Mouse (Mus musculus) lung, postnatal 0 days (tissue): ENCODE measurements at regions not wholly inside any gene's neighbourhood (a gene's known extent, or its start where the extent isn't known, plus 50 kb on each side); places are given as distances from the start of the nearest gene placed in this dataset.

Experiments used
- ATAC-seq: fragments of 200-750 bp; cut with Nextera tagmentation; 2 replicates; pipeline ENCODE4 v1.8.0; 2017; ENCODE audit warnings: moderate library complexity
- DNase-seq: peaks from one replicate; pipeline ENCODE4 v3.0.0-alpha.2; 2016; ENCODE audit warnings: low spot score
- H3K27ac ChIP-seq: fragments of 300-500 bp; sonication (generic); 2 replicates; pipeline ENCODE4 v1.5.1; 2014; ENCODE audit warnings: antibody characterized with exemption, mild to moderate bottlenecking, low read length, mixed read lengths
- H3K27me3 ChIP-seq: fragments of 300-500 bp; sonication (generic); replicated peaks from 2 replicates; pipeline ENCODE4 v1.6.1; 2014; ENCODE audit warnings: low read length, mixed read lengths; ENCODE audit not compliant: insufficient read depth
- H3K36me3 ChIP-seq: fragments of 300-500 bp; sonication (generic); 2 replicates; pipeline ENCODE4 v1.6.1; 2014; ENCODE audit warnings: low read length, mixed read lengths; ENCODE audit not compliant: insufficient read depth
- H3K4me1 ChIP-seq: fragments of 300-500 bp; sonication (generic); 2 replicates; pipeline ENCODE4 v1.6.1; 2014; ENCODE audit warnings: antibody characterized with exemption, low read depth, low read length, mixed read lengths; ENCODE audit not compliant: insufficient read depth
- H3K4me2 ChIP-seq: fragments of 300-500 bp; sonication (generic); replicated peaks from 2 replicates; pipeline ENCODE4 v1.6.1; 2014; ENCODE audit warnings: low read depth, mild to moderate bottlenecking, low read length, moderate library complexity, mixed read lengths
- H3K4me3 ChIP-seq: fragments of 300-500 bp; sonication (generic); 2 replicates; pipeline ENCODE4 v1.5.1; 2014; ENCODE audit warnings: low read depth, low read length
- H3K9ac ChIP-seq: fragments of 300-500 bp; sonication (generic); replicated peaks from 2 replicates; pipeline ENCODE4 v1.6.1; 2014; ENCODE audit warnings: low read depth, mild to moderate bottlenecking
- H3K9me3 ChIP-seq: fragments of 300-500 bp; sonication (generic); 2 replicates; pipeline ENCODE4 v1.6.1; 2016; ENCODE audit warnings: low read length, mixed read lengths
- CTCF ChIP-seq: IDR thresholded peaks from 2 replicates; pipeline ENCODE4 v1.5.1; 2016; ENCODE audit warnings: antibody characterized with exemption, mild to moderate bottlenecking
- EP300 ChIP-seq: IDR thresholded peaks from 2 replicates; pipeline ENCODE4 v1.6.1; 2016; ENCODE audit warnings: antibody characterized with exemption, mild to moderate bottlenecking, control low read depth
- WGBS: fragments of 180-500 bp; shearing (Covaris S2); extraction: QIAGEN DNeasy Blood & Tissue Kit; methylation state at CpG from one replicate; pipeline ENCODE4 v1.1.7; 2014; 5-methylcytosine and 5-hydroxymethylcytosine counted together

GRCm38 (mm10) chr12:107808158-107808715 lies 195.2 kb downstream of the Bcl11b start:
- WGBS = 45% methylated on average over 9 of the region's 9 CpGs
- no peak overlapping the region for H3K4me2 ChIP-seq
- DNase-seq = no peak

GRCm38 (mm10) chr12:107811231-107811630 lies 192.2 kb downstream of the Bcl11b start:
- Histone ChIP-seq H3K36me3 (no peaks in the 10 kb centered on the region), H3K4me2 (no peak overlapping the region), H3K27me3 (no peaks in the 10 kb centered on the region), H3K4me3 (no peak overlapping the region), H3K9ac (no peak overlapping the region), H3K27ac (no peak overlapping the region), H3K9me3 (no peaks in the 10 kb centered on the region), H3K4me1 (no peaks in the 10 kb centered on the region)
- DNase-seq = no peak
- TF ChIP-seq EP300 (no peak), CTCF (no peak)
- 35% methylated on average over 5 of the region's 5 CpGs for WGBS
- ATAC-seq = no peak

More at GRCm38 (mm10) chr12:107808158-107808715, 195.2 kb downstream of the Bcl11b start:
- H3K27ac ChIP-seq = no peak overlapping the region
- no peak overlapping the region for H3K4me3 ChIP-seq
- H3K9ac ChIP-seq = no peak overlapping the region
- no peaks in the 10 kb centered on the region for H3K27me3 ChIP-seq
- TF ChIP-seq CTCF = no peak
- no peak for TF ChIP-seq EP300
- no peaks in the 10 kb centered on the region for H3K9me3 ChIP-seq
- H3K4me1 ChIP-seq = no peaks in the 10 kb centered on the region
- H3K36me3 ChIP-seq = no peaks in the 10 kb centered on the region
- ATAC-seq = no peak

- TF ChIP-seq CTCF (no peak), EP300 (no peak)
- DNase-seq (peak; percentile 35), ATAC-seq (no peak)
- Histone ChIP-seq H3K4me2 (no peak overlapping the region), H3K27me3 (no peaks in the 10 kb centered on the region), H3K4me3 (no peak overlapping the region), H3K9ac (no peak overlapping the region), H3K27ac (no peak overlapping the region), H3K4me1 (no peaks in the 10 kb centered on the region), H3K9me3 (no peaks in the 10 kb centered on the region), H3K36me3 (no peaks in the 10 kb centered on the region)
- WGBS = 46% methylated on average over 14 of the region's 14 CpGs
Observed at GRCm38 (mm10) chr12:107812549-107813335, 190.7 kb downstream of the Bcl11b start.

DNA sequence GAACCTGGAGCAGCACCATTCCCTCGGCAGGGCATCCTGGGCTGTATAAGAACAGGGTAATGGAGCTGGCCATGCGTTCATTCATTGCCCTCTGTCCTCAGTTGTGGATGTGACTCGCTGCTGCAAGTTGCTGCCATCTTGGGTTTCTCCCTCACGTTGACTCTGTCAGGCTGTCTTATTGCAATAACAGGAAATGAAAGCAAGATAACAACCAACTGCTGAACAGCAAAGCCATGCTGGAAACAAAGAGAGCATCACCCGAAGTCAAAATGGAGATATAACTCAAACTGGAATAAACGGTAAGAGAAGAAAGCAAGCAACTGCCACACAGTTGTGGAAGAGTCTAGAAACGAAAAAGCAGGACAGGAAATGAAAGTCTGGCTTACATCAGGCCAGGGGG lies 188.5 kb downstream of the Bcl11b start:
- Histone ChIP-seq H3K36me3 (no peaks in the 10 kb centered on the region), H3K27me3 (no peaks in the 10 kb centered on the region), H3K4me1 (no peaks in the 10 kb centered on the region), H3K27ac (no peak overlapping the region), H3K4me2 (no peak overlapping the region), H3K4me3 (no peak overlapping the region), H3K9me3 (no peaks in the 10 kb centered on the region), H3K9ac (no peak overlapping the region)
- DNase-seq = no peak
- no peak for ATAC-seq
- 65% methylated on average over 7 of the region's 7 CpGs for WGBS
- TF ChIP-seq EP300 (no peak), CTCF (no peak)

DNA sequence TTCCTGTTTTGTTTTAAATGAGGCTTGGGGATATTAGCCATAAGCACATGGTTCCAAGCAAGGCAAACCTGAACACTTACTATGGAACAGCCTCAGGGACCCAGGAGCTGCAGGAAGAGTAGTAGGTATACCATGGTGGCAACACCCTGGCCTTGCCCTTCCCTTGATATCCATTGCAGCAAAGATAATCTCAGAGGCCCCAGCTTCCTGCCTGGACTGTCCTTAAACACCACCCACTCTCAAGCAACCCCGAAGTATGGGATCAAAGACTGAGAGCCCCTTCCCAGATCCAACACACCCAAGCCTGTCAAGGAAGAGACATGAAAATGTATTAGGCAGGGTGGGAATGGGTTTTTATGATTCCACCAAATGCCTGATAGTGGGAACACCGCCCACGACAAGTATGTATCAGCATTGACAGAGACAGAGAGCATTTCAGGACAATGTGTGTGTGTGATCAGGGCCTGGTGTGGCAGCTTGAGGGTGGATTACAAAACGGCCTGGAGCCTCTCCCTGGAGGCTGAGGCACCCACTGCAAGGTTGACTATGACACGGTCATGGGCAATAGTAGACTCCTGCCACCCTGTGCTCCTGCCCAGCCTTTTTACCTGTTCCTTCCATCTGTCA lies 179.5 kb downstream of the Bcl11b start:
- Histone ChIP-seq H3K36me3 (no peaks in the 10 kb centered on the region), H3K9me3 (no peaks in the 10 kb centered on the region), H3K4me1 (no peaks in the 10 kb centered on the region), H3K9ac (no peak overlapping the region), H3K4me3 (no peak overlapping the region), H3K27ac (no peak overlapping the region), H3K27me3 (no peaks in the 10 kb centered on the region), H3K4me2 (no peak overlapping the region)
- DNase-seq (no peak), ATAC-seq (no peak)
- TF ChIP-seq EP300 = no peak
- TF ChIP-seq CTCF = no peak
- 77% methylated on average over 5 of the region's 5 CpGs for WGBS

GRCm38 (mm10) chr12:107825921-107826320 lies 177.5 kb downstream of the Bcl11b start:
- Histone ChIP-seq H3K9me3 (no peaks in the 10 kb centered on the region), H3K4me2 (no peak overlapping the region), H3K9ac (no peak overlapping the region), H3K4me1 (no peaks in the 10 kb centered on the region), H3K4me3 (no peak overlapping the region), H3K27ac (no peak overlapping the region), H3K36me3 (no peaks in the 10 kb centered on the region), H3K27me3 (no peaks in the 10 kb centered on the region)
- DNase-seq = no peak
- 74% methylated on average over 4 of the region's 4 CpGs for WGBS
- TF ChIP-seq EP300 = no peak
- no peak for TF ChIP-seq CTCF
- no peak for ATAC-seq
